Mouse (Mus musculus): ENCODE results near the gene Tmem178b.

Gene Tmem178b

DNA sequence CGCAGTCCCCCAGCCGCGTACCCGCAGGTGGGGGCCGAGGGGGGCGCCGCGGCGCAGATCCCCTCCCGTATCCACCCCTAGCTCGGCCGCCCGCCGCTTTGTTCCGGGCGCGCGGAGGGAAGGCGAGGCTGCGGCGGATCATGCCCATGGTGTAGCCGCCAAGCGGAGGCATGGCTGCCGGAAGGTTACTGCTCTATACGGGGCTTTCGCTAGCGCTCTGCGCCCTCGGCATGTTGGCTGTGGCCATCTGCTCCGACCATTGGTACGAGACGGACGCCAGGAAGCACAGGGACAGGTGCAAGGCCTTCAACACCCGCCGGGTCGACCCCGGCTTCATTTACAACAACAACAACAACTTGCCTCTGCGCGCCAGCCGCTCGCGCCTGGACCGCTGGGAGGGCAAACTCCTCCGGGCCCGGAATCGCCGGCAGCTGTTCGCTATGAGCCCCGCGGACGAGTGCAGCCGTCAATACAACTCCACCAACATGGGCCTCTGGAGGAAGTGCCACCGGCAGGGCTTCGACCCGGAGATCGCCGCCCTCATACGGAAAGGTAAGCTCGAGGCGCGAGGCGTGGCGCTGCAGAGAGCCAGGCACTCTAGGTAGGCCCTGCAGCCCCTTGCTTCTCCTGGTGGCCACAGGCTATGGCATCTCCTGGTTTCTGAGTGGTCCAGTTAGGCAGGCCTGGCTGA, at the start of gene Tmem178b:
Tmem178b (plus strand) TSS at position 371 of the 691 bp plus-strand sequence.
- no peak for DNase-seq

DNA sequence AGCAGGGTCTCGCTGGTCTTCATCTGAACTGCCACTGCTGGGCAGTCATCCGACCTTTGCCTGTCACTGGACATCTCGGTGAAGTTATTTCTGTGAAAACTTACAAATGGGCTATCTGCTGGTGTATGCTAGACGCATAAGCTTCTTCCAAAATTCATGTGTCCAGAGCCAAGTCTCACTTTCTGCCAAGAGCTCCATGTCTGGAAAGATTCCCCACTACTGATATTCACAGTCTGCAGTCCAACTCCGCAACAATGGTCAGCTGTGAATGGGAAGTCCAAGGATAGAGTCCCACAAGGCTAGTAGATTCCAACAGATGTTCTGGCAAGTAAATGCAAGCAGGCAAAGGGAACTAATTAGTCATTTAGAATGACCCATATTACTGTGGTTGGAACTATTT, 44.3 kb upstream of the Tmem178b start:
- DNase-seq: no peak

DNA sequence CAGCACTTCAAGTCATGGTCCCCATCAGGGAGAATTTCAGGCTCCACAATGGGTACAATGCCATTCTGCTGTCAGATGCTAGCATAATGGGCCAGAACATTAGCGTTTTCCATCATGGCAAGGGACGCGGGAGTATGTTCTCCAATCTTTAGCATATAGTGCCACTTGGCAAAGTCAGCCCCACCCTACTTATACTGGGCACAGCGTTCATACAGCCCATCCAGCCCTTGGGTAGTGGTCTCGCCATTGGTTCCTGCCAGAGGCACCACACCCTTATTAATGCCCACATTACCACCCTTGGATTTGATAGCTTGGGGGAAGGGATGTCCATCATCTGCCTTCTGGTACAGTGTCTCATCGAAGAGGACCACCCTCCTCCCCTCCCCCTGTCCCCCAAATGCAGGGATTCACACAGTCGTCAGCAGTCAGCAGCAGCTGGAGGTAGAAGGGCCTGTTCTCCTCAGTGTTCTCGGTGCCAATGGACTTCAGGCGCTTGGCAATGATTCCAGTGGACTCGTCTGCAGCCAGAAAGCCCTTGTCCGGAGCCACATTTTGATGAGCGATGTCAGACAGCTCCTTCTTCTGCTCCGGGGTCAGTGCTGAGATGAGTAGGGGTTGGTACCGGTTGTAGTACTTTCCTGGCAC, 29.3 kb upstream of the Tmem178b start:
- no peak for DNase-seq

DNA sequence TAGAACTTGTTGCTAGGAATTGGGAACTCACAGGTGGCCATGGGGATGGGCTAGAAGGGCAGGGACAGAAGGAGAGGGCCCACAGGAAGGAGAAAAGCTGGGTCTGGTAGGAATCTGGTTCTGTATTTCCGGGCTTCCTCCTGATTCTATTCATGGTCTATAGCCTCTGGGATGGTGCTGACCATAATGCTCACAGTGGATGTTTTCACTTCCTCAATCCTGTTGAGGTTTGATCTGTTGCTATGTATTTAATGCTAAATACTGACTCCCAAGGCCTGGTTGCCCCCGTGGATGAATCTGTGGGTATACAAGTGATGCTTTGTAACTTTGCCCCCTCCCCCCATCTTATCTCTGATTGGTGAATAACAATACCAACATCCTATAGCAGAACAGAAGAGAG, 25.5 kb upstream of the Tmem178b start:
- DNase-seq: no peak

DNA sequence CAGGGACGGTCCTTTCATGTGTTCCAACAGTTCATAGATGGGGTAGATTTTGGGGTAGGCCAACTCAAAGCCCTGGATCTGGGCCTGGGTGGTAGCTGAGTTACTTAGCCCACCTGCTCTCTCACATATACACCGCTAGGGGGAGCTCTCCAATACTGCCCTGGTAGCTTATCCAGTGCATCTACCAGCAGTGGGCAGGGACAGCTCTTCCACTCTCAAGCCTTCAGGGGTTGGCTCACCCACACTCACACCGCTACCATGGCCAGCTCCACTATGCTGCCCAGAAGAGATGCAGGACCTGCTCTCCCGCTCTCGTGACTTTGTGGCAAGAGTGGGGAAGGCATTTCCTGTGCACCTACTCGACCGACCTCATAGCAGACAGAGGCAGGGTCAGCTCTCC, 24.3 kb upstream of the Tmem178b start:
- DNase-seq: no peak

DNA sequence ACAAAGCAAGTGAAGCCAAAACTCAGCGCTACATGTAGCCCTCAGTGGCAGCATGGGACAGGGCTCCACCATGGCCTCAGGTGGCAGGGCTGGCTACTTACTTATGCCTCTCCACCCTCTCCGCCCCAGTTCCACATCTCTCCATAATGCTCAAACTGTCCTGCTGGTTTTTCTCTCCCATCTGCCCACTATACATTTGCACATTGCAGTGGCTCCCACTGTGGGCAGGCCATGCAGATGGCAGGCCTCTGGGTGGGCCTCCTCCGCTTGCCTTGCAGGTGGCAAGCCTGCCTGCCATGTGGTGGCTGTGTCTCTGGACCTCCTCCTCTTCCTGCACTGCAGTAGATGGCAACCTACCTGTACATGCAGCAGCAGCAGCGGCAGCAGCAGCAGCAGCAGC, 23.4 kb upstream of the Tmem178b start:
- DNase-seq: no peak

DNA sequence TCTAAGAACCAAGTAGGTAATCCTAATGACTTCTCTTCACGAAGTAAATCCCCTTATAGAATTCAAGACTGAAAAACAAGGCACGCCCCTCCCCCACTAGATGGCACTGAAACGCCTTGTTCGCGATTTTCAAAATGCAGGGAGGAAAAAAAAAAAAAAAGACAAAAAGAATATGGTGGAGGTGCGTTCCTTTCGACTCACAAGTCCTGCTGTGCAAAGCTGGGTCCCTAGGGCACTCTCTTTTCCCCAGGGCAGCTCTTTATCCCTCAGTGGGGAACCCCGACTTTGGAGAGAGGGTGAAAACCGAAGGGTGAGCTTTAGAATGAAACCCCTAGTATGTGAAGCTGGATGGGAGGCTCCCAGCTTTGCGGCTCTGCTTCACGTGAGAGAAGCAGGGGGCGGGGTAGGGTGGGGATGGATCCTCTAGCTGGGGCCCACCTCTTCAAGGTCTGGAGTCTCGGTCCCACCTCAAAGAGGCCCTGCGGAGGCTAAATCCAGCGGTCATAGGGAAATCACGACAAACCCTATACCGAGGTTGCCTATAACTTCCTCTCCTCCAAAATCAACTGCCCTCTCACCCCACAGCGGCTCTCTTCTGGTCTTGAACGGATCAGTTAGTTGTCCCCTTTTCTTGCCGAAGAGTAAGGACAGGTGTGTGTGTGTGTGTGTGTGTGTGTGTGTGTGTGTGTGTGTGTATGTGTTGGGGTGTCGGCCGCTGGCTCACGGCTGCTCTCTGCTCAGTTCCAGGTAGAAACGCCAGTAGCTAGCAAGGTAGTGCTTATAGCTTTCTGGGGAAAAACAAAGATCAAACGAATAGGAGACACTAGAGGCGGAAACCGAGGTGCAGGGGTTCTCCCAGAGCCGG, 2.6 kb upstream of the Tmem178b start:
- DNase-seq: no peak

DNA sequence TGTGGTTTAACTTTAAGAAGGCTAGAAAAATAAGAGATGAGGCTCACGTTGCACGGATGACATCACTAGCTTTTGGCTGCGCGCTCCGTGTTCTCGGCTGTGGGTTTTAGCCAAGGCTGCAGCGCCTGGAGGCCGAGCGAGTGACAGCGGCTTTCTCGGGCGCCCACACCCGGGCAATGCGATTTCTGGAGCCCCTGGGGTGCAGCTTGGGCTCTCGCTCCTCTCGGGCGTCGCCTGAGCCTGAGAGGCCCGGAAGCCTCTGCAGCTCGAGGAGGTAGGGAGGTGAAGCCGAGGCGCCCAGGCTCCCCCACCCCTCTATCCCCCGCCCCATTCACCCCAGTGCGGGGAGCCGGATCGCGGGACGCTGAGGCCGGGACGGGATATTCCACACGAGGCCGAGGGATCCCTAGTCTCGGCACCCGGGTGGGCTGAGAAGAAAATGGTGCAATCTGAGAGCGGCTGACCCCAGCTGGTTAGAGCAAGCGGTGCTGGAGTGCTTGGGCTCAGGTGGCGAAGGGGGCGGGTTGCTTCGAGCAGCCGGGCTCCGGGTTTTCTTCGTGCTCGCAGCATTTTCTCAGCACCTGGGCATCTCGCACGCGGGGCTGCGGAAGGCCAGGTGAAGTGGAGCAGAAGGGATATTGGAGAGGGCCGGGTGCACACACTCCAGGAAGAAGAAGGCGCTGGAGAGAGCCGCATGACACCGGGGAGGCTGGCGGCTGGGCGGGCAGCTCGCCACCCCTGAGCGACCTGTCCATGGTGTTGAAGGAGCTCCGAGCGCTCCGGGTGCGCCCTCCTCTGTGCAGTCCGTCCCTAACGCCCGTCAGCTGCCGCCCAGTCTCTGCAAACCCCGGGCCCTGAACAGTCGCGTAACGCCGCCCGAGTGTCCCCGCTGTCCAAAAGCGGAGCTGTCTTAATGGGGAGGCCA, 1.4 kb upstream of the Tmem178b start:
- peak; percentile 31 for DNase-seq

DNA sequence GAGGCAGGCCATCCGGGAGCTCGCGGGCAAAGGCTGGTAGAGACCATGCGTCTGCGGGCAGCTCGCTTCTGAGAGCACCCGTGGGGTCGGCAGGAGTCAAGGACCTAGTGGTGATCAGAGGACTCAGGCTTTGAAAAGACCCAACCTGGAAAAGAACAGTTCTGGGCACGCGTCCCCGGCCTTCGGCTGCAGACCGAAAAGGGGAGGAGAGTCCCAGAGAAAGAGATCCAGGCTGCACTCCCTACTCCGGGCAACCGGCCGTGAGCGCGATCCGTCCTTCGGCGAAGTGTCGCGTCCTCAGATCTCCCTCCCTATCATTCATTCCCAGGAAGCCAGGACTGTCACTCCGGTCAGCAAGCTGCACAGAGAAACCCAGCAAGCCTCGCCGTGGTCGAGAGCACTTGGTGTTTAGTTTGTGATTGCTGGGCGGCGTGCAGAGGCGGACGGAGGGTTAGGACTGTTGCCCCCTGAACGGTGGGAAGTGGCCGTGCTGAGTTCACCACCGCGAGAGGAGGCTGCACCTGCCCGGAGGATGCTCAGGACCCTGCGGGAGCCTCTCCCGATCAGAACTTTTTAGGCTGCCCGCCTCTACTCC, 668 bp upstream of the Tmem178b start:
- DNase-seq: no peak

DNA sequence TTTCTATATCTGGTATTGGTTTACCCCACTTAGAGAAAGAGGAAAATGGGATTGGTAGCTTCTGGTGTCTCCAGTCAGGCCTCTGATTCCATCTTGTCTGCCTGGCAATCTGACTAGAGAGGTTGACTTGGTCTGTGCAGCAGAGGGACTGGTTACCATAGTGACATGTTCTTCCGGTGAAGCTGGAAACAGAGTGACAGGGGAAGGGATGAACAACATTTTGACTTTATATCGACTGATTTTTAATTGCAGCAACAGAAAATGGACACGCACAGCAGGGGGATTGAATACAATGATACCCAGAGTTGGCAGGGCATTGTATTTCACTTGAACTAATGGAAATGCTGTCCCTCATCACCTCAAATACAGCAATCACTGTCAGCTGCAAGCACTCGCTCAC, 2.1 kb downstream of the Tmem178b start:
- no peak for DNase-seq

DNA sequence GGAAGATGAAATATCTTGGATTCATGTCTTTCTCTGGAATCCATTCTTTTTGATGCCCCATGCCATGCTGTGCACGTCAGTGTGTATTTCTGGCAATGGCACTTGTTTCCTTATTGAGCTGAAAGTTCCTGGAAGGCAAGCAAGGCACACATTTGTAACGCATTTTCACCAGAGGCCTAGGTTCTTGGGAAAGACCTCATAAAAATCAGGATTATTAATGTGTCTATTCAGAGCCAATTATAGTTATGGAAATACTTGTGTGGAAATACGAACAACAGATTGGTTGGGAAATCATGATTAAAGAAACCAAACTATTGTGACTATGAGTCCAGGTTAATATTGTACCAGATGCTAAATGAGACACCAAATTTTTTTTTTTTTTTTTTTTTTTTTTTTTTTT, 3.4 kb downstream of the Tmem178b start:
- DNase-seq: no peak

DNA sequence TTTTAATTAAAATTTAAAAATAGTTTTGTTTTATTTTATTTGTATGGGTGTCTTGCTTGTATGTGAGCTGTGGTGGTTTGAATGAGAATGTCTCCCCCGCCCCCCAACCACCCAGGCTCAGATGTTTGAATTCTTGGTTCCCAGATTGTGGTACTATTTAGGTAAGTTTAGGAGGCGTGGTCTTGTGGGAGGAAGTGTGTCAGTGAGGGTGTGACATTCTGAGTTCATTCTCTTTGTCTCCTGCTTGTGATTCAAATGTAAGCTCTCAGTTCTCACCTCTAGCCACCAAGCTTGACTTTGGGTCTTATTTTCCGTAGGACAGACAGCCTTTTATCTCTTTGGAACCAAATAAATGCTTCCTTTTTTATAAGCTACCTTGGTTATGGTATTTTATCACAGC, 17.7 kb downstream of the Tmem178b start:
- no peak for DNase-seq

DNA sequence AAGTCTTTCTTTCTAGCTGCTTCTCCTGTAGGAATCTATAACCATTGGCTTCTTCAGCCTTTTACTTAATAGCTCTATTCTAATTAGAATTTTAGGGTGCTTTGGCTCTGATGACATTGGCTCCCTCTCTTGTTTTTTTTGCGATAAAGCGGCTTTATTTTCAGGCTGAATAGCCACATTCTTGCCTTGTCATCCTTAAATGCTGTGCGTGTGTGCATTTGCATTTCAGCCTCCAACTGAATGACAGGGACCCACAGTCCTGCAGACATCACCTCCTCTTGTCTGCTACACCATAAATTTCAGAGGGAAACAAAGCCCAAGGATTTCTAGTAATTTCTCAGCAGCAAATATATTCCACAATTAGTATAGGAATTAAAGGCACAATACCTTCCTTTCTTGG, 23.4 kb downstream of the Tmem178b start:
- no peak for DNase-seq

DNA sequence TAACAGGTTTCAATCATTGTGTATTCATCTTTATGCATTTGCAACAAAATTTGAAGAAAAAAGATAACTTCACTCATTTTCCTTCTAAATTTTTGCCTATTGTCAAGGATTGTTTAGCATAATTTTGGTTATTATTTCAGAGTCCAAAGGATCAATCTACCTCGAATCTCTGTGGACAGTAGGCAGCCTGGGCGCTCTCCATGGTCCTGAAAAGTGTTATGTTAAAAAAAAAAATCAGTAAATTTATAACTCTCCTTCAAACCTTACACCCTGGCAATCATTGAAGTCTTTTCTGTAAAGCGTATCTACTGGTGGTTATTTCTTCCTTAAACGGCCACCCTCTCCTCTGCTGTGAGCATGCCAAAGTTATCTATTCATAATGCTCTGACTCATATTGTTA, 26.2 kb downstream of the Tmem178b start:
- peak; percentile 44 for DNase-seq

DNA sequence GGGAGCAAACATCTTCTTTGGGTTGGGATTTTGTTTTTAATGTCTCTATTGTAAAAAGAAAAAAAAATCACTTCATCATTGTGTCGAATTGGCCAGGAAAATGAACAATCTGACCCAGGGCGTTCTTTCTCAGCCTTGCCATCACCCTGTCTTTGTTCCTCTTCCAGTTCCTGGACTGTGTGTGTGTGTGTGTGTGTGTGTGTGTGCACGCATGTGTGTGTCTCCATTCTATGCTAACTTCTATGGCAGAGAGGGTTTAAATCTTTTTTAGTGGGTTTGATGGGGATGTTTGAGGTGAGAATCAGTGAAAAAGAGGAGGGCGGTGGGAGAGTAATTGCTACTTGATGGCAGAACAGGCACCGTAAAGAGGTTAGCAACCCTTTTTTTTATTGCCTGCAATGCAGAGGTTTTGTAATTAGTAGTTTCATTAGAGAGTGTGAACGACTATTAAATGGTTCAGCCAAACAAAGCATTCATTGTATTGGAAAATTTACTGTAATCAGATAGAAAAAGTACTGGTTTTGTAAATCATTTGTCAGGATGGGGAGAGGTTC, 30.2 kb downstream of the Tmem178b start:
- DNase-seq: no peak

DNA sequence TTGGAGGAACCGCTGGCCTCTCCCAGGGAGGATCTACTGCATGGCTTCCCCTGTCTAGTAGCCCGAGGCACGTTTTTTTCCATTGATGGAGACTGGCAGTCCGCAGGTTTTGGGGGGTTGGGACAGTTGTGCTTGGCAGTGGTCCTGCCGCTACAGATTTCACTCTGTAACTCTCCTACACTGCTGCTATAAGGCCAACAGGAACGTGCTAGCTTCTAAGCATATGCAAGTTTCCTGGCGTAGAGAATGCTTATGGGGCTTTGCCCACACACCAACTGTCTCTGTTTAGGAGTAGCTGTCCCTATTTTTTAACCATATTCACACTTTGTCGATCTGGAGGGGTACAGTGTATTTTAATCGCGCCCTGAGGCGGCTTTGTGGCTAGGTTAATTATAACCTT, 30.8 kb downstream of the Tmem178b start:
- no peak for DNase-seq

DNA sequence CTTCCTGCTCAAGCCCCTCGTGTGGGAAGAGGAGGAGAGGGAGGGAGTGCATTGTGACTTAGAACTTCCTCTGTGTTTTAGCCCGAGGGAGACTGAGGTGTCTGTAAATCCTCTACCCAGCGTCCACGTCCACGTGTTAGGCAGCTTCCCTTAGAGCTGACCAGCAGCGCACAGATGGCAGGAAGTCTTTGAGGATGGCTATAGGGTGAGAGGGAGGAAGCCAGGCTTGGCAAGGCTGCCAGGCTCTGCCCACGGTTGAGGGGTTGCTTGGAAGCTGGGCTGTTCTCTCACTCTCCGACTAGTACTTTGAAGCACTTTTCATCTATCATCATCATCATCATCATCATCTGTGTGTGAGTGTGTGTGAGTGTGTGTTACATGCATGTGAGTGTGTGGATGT, 41.9 kb downstream of the Tmem178b start:
- DNase-seq: no peak

DNA sequence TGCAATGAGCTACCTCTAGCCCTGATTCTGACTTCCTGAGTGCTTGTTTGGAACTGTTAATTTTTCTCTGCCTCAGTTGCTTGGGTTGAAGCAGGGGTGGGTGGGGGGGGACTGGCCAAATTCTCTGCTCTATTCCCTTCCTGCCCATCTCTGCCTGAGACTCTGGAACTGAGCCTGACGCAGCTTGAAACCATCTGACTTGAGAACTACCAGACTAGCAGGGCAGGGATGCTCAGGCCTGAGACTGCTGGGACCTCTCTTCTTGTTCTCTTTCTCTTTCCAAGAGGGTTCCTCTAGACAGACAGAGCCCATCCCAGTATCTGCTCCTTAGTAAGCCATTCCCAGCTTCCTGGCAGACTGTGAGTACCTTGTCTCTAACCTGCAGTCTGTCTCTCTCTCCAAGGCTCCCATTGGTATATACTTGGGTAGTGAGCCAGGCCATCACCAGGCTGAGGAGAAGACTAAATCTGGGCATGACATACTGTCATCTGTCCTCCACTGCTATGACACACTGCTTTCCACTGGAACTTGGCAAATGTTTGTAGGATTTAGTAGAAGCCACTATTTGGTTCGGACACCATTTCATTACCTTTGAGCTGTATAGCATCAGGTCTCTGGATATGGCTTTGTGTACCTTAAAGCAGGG, 42.7 kb downstream of the Tmem178b start:
- no peak for DNase-seq

DNA sequence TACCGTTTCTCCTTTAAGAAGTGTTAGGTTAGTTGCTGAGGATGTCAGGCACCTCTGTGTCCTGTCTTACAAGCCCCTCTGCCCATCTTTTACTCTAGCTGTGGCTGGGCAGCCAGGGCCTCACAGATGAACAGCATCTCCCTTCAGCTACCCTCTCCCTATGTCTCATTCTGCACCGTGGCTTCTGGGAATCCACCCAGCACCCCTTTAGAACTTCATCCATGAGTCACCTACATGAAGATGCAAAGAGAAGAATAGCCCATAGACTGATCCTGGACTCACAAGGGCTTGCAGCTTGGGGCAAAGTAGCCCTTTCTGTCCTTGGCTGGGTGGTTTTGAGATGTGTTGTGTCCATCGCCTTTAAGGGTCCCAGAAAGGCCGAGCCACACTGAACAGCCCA, 43.4 kb downstream of the Tmem178b start:
- no peak for DNase-seq

DNA sequence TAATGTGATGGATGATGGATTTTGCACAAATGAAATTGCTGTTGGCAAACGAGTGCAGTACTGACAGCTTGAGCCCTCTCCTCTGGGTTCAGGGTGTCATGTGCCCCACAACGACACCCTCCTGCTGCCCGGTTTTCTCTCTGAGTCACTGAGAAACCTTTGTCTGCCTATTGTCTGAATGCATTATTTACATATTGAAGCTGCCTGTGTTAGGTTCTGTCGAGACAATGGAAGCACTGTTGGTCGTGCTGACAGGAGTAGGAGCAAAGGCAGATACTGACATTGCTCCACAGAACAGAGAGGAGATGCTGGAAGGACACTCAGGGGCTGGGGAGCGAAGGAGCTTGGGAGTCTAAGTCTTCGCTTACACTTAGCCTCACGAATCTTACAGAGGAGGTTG, 44.2 kb downstream of the Tmem178b start:
- no peak for DNase-seq

DNA sequence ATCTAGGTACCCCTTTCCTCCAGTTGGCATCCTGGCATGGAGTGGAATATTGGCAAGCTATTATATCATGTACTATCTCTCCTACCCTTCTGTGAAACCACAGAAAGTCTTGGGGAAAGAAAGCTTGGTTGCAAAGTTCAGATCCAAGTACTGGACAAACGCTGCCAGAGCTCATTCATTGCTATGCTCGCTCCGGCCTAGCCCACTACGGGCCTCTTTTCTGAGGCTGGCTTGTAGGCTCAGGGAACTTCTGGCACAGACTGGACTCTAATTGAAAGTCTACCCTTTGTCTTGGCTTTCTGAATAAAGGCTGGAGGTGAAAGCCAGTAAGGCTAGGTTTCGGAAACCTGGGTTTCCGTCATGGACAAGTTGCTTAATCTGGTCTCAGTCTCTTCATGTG, 44.7 kb downstream of the Tmem178b start:
- no peak for DNase-seq
